Mouse (Mus musculus): Measurements from ENCODE around the gene Gm5797. TPM values are rescaled to one million over a fixed set of nuclear protein-coding genes. Genes with fewer than 3 reads are reported as not detected.
"Not testable (repeated sequence)": the region's sequence is repeated elsewhere in the genome, so short reads cannot be mapped to it uniquely, and the experiment has no call there.

Gm5797 gene
- not detected for total RNA-seq (2021)
- long read RNA-seq, experiment 1: 0 reads
- long read RNA-seq, experiment 2: 0 reads

GRCm38 (mm10) chr14:7332295-7332694 is at the start of gene Gm5797:
Gene Gm5797 (minus strand): TSS chr14:7332395.
- DNase-seq; intact Hi-C loops (cut with DNase I): not testable (repeated sequence)

- DNase-seq; intact Hi-C loops (cut with DNase I): not testable (repeated sequence)
Observed at GRCm38 (mm10) chr14:7365034-7365433, 32.8 kb upstream of the Gm5797 start, which contains the start of gene Gm8374. Gene Gm8374 (minus strand): TSS chr14:7365134.

DNA sequence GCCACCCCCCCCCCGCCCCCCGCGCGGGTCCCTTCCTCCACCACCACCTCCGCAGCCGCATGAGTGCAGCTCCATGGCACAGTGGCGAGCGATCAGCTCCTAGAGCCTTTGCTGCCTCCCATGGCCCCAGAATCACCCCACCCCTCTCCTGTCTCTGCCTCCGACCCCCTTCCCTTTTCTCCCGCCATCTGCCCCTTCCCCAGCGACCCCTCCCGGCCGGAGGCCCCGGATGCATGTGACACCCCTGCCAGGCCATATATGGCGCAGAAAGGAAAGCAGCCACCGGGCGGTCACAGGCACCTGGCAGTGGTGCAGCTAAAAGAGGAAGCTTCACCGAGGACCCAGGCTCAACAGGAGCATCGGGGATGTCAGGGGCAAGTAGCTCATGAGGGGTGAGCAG is 17.1 kb downstream of the Gm5797 start:
- intact Hi-C loops (cut with DNase I): not testable (repeated sequence)
- peak; percentile 1 to 3 for DNase-seq

DNA sequence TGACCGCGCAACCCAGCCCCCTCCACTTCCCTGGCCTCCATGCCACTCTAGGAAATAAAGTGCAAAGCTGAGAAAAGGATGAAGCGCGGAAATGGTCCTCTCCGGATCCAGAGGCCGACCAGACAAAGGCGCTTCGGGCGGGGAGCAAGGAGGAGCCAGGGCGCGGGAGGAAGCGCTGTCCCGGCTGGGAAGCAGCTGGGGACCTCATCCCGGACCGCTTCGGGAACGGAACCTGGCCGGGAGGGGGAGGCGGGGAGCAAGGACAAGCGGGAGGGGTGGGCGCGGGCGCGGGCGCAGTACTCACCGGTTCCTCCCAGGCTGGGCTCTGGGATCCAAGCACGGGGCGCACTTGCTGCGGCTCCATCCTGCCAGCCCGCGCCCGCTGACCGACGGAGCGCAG is 17.5 kb downstream of the Gm5797 start, which contains the start of gene Gm3739:
Gene Gm3739 (minus strand): TSS at position 389 of the 400 bp plus-strand sequence.
- intact Hi-C loops (cut with DNase I): not testable (repeated sequence)
- peak; percentile 19 to 27 for DNase-seq

Other genes with a start within 250 kb of the Gm5797 start
- under 1 TPM in 1 of 2 experiments, not detected in 1; 0.32 TPM for gene Gm3696, start 231.8 kb downstream of the Gm5797 start, total RNA-seq (2021)
- not detected for gene Gm6676, start 207.0 kb downstream of the Gm5797 start, total RNA-seq (2021)
- gene Gm3512, start 157.9 kb downstream of the Gm5797 start, total RNA-seq (2021): under 1 TPM; 0.48 to 0.56 TPM
- gene Gm16434, start 137.9 kb downstream of the Gm5797 start, total RNA-seq (2021): not detected
- not detected for gene Gm3727, start 67.7 kb downstream of the Gm5797 start, total RNA-seq (2021)
- gene Gm3739, start 17.3 kb downstream of the Gm5797 start, total RNA-seq (2021): under 1 TPM; 0.26 to 0.37 TPM
- not detected for gene Gm8374, start 32.7 kb upstream of the Gm5797 start, total RNA-seq (2021)
- not detected for gene Gm3755, start 118.5 kb upstream of the Gm5797 start, total RNA-seq (2021)
- gene Gm3752, start 151.4 kb upstream of the Gm5797 start, total RNA-seq (2021): under 1 TPM in 1 of 2 experiments, not detected in 1; 0.15 TPM
- gene Gm3558, start 236.2 kb upstream of the Gm5797 start, total RNA-seq (2021): 1 to 10 TPM; 3.3 TPM

Data from heart, postnatal 14 days (tissue).